Mouse (Mus musculus): ENCODE data around the gene Coa5.

- TF ChIP-seq MXI1 (IDR thresholded peaks at IDR 0.05; ENCODE audit: low read depth, low read length) (no peak), CTCF (IDR thresholded peaks at IDR 0.05 in 2 of 3, conservative IDR thresholded peaks at IDR 0.05 in 1 of 3; ENCODE audit: control insufficient read depth in 1 of 3, insufficient read depth in 1 of 3, low read depth in 2 of 3, low read length in 3 of 3, poor library complexity in 1 of 3, severe bottlenecking in 1 of 3) (no peak), EP300 (IDR thresholded peaks at IDR 0.05; ENCODE audit: low read depth in 1 of 2, low read length in 2 of 2) (no peak), POLR2A (IDR thresholded peaks at IDR 0.05; ENCODE audit: control insufficient read depth in 1 of 2, insufficient read depth in 1 of 2, low read depth in 1 of 2, low read length in 2 of 2, poor library complexity in 1 of 2) (no peak), TCF12 (IDR thresholded peaks at IDR 0.05; ENCODE audit: low read depth, low read length) (no peak), GATA1 (IDR thresholded peaks at IDR 0.05; ENCODE audit: low read depth, low read length) (no peak)
These were observed 45.4 kb upstream of the Coa5 start for GRCm38 (mm10) chr1:37475312-37475711.

Data from MEL (cell line).